Mouse (Mus musculus) cerebellum, adult 2 months (tissue): ENCODE results near the gene Ube2r2.

Experiments
- CTCF ChIP-seq: fragments of 200-500 bp; IDR thresholded peaks from 2 replicates; pipeline ENCODE4 v1.5.1; 2011; ENCODE audit warnings: low read depth, mild to moderate bottlenecking, control low read depth, low read length, moderate library complexity, borderline replicate concordance; ENCODE audit not compliant: insufficient read depth
- POLR2A ChIP-seq: fragments of 200-500 bp; IDR thresholded peaks from 2 replicates; pipeline ENCODE4 v1.6.1; 2011; ENCODE audit warnings: low read length, control low read depth, borderline replicate concordance; ENCODE audit not compliant: insufficient read depth

DNA sequence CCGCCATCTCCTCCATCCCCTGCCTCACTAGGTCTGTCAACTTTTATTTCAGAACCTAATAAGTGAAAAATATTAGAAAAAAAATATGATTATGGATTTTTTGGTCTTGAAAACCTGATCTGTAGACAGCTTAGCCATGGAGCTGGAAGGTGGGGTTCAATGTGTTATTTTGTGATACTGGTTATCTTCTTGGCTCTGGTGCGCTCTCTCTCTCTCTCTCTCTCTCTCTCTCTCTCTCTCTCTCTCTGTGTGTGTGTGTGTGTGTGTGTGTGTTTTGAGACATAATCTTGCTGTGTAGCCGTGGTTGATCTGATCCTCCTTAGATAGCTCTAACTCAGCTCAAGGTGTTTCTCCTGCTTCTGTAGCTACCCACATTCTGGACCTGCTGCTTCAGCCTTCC, 5.7 kb upstream of the Ube2r2 start:
- TF ChIP-seq CTCF (no peak), POLR2A (no peak)
